Mouse (Mus musculus) erythroblast, embryonic 14.5 days (primary cell): ENCODE measurements around the gene Krt25. TPM values are rescaled to one million over a fixed set of nuclear protein-coding genes. Genes with fewer than 3 reads are reported as not detected.

Experiments used
- H3K27me3 ChIP-seq: 2 replicates; pipeline ENCODE4 v1.6.1; 2012; ENCODE audit warnings: inconsistent platforms; ENCODE audit not compliant: control insufficient read depth
- H3K36me3 ChIP-seq: 2 replicates; pipeline ENCODE4 v1.6.1; 2012; ENCODE audit warnings: mild to moderate bottlenecking, inconsistent platforms; ENCODE audit not compliant: control insufficient read depth
- H3K4me1 ChIP-seq: 2 replicates; pipeline ENCODE4 v1.6.1; 2012; ENCODE audit warnings: inconsistent platforms; ENCODE audit not compliant: control insufficient read depth
- H3K4me3 ChIP-seq: replicated peaks from 2 replicates; pipeline ENCODE3; 2012; ENCODE audit warnings: moderate library complexity, mild to moderate bottlenecking, inconsistent platforms
- H3K9me3 ChIP-seq: 2 replicates; pipeline ENCODE4 v1.6.1; 2012; ENCODE audit warnings: low read length, inconsistent platforms, mixed read lengths; ENCODE audit not compliant: control insufficient read depth
- GATA1 ChIP-seq: IDR thresholded peaks from 2 replicates; pipeline ENCODE4 v1.6.1; 2012; ENCODE audit warnings: low read length, inconsistent platforms, mixed read lengths
- TAL1 ChIP-seq: IDR thresholded peaks from 3 replicates; pipeline ENCODE4 v1.6.1; 2012; ENCODE audit warnings: low read length, inconsistent platforms, mixed read lengths
- polyA plus RNA-seq: library from polyadenylated mRNA; stranded (reverse); fragments of >175 nt; gene quantifications from 2 replicates; pipeline ENCODE4 v1.2.3, GENCODE M21; 2012

Krt25 gene
- not detected in 2 replicates for polyA plus RNA-seq

DNA sequence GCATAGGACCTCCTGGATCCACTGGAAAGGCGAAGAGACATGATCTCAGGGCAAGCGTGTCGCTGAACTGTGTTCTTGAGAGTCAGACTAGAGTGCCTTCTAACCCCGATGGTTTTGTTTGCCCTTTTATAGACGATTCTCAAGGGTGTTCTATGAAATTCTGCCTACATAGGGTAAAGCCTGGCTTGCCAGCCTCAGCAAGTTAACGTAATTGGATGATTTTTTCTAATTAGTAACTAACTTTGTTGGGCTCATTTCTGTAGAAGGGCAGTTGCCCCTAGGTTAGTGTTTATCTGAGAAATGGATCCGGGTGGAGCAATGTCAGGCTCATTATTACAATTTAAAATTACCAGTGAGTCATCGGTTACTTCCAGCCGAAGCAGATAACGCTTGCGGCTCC is at the start of gene Krt25:
TSS of gene Krt25 (minus strand) at position 101 of the 400 bp plus-strand sequence.
- Histone ChIP-seq H3K4me3 (no peak within 1 kb of the TSS), H3K27me3 (no peaks in the 10 kb centered on the region), H3K9me3 (no peaks in the 10 kb centered on the region), H3K4me1 (no peaks in the 10 kb centered on the region), H3K36me3 (no peaks in the 10 kb centered on the region)
- TF ChIP-seq GATA1: no peak
- no peak for TF ChIP-seq TAL1

DNA sequence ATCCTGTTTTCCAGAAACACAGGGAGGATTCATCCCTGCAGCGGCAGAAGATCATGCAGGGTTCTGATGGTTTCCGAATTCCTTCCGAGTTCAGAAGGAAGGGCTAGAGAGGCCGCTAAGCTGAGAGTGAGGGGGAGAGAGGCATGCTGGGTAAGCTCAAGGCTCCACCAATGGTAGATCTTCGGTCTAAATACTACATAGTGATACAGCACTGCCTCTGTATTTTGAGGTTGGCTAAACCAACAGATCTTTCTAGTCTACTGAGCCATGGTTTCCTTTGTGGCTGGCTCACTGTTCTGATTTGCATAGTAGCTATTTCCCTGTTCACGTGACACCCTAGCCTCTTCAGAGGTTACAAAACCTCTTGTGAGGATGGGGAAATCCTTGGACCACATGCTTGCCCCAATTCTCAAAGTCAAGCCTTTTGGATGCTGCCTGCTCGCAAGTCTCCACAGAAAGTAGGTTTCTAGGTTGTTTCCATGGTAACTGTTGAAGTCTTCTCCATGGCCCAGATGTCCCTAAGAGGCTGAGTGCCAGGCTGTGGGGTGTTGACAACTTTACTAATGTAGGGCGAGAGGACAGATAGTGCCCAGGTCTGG is 47.2 kb upstream of the Krt25 start:
- Histone ChIP-seq H3K4me3 (no peak overlapping the region), H3K9me3 (no peaks in the 10 kb centered on the region; the same call in 1 of the 2 replicates), H3K36me3 (no peaks in the 10 kb centered on the region), H3K27me3 (no peaks in the 10 kb centered on the region), H3K4me1 (no peaks in the 10 kb centered on the region)
- TF ChIP-seq TAL1: no peak
- no peak for TF ChIP-seq GATA1

DNA sequence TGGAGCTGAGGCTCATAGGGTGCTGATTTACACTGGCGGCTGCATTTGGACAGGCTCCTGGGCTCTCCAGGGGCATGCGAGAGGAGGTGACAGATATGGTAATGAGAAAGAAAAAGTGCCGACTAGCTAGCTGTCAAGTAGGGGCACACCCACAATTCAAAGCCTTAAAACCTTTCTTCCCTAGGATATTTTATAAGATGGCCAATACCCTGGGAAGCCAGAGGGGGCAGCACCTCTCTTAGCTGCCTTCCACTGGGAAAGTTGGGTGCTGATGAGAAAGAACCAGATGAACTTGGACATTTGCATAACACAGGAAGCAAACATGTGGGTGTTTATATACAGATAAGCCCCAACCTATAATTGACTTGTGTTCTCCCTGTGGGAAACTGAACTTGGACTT is 46.5 kb upstream of the Krt25 start:
- H3K4me1 ChIP-seq: no peaks in the 10 kb centered on the region
- H3K27me3 ChIP-seq: no peaks in the 10 kb centered on the region
- H3K9me3 ChIP-seq: no peaks in the 10 kb centered on the region; the same call in 1 of the 2 replicates
- no peak for TF ChIP-seq GATA1
- no peak overlapping the region for H3K4me3 ChIP-seq
- H3K36me3 ChIP-seq: no peaks in the 10 kb centered on the region

DNA sequence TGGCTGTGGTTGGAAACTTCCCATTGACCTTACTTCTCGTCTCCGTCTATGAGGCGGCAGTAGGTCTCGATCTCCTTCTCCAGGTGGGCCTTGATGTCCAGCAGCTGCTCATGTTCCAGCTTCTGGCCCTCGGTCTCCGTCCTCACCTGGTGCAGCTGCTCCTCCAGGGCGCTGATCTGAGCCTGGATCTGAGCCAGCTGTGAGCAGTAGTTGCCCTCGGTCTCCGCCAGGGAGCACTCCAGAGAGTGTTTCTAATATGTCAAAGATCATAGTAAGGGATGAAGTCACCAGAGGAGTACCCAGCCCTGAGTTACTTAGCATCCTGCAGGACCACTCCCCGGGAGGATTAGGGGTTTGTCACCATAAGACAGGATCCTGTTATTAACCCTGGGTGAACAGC is 44.0 kb upstream of the Krt25 start:
- H3K36me3 ChIP-seq: no peaks in the 10 kb centered on the region
- no peaks in the 10 kb centered on the region; the same call in 1 of the 2 replicates for H3K9me3 ChIP-seq
- H3K27me3 ChIP-seq: no peaks in the 10 kb centered on the region
- TF ChIP-seq GATA1: no peak
- no peak for TF ChIP-seq TAL1
- no peaks in the 10 kb centered on the region for H3K4me1 ChIP-seq
- no peak overlapping the region for H3K4me3 ChIP-seq

DNA sequence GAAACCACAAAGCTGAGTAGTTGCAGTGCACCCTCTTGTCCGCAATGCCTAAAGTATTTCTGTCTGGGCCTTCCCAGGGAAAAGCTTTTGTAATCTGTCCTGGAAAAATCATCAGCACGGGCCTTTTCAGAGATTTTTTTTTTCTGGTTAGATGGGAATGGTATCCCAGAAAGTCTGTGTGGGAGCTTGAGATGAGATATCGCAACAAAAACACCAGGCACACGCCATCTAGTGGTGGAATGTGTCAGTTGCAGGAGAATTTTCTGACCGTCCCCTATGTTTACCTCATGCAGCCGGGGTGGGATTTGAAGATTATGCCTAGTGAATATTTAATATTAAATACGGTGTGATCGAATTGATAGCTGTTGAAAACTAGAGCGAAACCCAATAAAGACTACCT is 41.7 kb upstream of the Krt25 start:
- Histone ChIP-seq H3K9me3 (no peaks in the 10 kb centered on the region), H3K27me3 (no peaks in the 10 kb centered on the region), H3K4me3 (no peak overlapping the region), H3K4me1 (no peaks in the 10 kb centered on the region), H3K36me3 (no peaks in the 10 kb centered on the region)
- TF ChIP-seq GATA1: no peak
- TF ChIP-seq TAL1: no peak

DNA sequence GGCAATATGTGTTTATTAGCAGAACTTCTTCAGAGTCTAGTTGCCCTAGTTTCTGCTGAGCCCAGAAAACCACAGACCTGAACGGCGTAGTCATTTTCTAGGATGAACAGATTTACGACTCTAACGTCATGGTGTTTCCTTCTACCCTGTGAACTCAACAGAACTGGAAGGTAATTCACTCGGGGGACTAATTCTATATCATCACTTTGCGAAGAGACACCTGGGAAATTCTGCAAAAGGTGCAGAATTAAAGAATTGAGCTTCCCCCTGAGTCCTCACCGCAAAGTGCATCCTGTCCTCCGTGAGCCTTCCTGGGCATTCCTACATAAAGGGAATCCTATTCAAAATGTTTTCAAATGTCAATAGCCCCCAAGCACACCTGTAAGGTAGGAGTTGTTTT is 38.7 kb upstream of the Krt25 start:
- TF ChIP-seq GATA1 (no peak), TAL1 (no peak)
- Histone ChIP-seq H3K4me1 (no peaks in the 10 kb centered on the region), H3K27me3 (no peaks in the 10 kb centered on the region), H3K36me3 (no peaks in the 10 kb centered on the region), H3K4me3 (no peak overlapping the region), H3K9me3 (no peaks in the 10 kb centered on the region)

DNA sequence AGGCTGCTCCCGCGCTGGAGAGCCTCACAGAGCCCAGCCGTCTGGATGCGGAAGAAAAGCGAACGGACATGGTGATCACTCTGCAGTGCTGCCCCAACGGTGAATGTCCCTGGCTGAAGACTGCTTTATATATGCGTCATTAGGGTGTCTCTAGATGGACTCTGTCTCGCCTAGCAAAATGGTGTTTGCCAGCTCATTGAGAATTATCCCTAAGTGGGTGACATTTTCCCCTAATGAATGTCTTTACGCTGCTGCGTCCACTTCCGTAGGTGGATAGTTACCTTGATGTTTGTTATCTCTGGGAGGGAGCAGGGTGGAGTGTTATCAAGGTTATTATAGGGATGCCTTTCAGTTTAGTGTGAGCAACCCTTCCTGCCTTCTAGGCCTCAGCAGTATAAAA is 28.3 kb upstream of the Krt25 start, which contains the start of gene Krt27:
TSS of gene Krt27 (minus strand) at position 101 of the 400 bp plus-strand sequence.
- TF ChIP-seq GATA1 (no peak), TAL1 (no peak)
- H3K36me3 ChIP-seq: no peaks in the 10 kb centered on the region
- no peaks in the 10 kb centered on the region for H3K4me1 ChIP-seq
- no peaks in the 10 kb centered on the region for H3K27me3 ChIP-seq
- H3K9me3 ChIP-seq: no peaks in the 10 kb centered on the region
- H3K4me3 ChIP-seq: no peak within 1 kb of the TSS

DNA sequence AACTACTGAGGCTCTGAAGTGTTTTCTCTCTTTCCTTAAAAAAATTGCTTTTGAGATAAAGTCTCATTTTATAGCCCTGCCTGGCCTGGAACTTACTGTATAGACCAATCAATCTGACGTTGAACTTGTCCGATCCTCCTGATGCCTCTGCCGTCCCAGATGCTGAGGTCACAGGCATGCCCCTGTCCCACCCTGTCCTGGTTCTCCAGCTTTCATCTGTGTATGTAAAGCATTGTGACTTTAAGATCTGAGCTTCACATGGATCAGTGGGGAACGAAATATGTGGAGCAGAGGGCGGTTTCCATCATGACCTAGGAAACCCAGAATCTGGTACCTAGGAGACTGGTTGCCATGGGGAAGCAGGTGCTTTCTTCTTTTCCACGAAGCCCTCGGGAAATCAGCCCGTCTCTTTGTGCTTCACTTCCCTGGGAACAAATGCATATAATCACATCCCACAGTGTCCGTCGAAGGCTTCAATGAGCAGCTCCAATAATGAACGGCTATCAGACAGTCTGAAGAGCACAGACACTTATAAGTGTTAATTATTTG is 16.6 kb upstream of the Krt25 start:
- H3K9me3 ChIP-seq: no peaks in the 10 kb centered on the region
- H3K4me1 ChIP-seq: no peaks in the 10 kb centered on the region
- H3K36me3 ChIP-seq: no peaks in the 10 kb centered on the region
- TF ChIP-seq TAL1 (no peak), GATA1 (no peak)
- H3K4me3 ChIP-seq: no peak overlapping the region
- H3K27me3 ChIP-seq: no peaks in the 10 kb centered on the region

DNA sequence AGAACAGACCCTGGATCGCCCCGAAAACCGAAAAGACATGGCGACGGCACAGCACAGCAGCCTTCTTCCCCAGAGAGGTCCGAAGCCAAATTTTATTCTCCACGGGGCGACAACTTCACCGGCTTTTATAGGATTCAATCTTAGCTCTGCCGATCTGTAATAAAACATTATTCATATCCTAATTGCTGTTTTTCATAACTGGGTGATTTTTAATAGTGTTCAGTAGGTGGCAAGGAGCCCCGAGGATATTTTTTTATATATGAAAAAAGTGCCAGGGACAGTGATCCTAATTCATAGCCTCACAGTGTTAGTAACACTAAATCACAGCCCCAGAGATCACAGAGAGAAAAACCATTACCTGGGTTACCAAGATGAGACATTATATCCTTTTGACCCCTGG is 15.1 kb upstream of the Krt25 start, which contains the start of gene Krt26:
TSS of gene Krt26 (minus strand) at position 101 of the 400 bp plus-strand sequence.
- Histone ChIP-seq H3K9me3 (no peaks in the 10 kb centered on the region), H3K4me3 (no peak within 1 kb of the TSS), H3K4me1 (no peaks in the 10 kb centered on the region), H3K27me3 (no peaks in the 10 kb centered on the region), H3K36me3 (no peaks in the 10 kb centered on the region)
- TF ChIP-seq GATA1 (no peak), TAL1 (no peak)

DNA sequence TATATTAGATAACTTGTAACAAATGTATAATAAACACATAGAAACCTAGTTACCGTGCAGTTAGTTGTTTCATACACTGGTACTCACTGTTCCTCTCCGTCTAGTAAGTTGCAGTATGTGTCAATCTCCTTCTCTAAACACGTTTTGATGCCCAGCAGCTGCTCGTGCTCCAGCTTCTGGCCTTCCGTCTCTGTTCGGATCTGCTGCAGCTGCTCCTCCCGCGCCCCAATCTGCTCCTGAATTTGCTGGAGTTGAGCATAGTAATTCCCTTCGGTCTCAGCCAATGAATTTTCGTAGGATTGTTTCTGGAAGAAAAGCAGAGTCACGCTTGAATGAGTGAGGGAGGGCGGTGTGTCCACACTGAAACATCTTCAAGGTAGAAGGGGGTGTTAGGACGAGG is 10.7 kb upstream of the Krt25 start:
- no peaks in the 10 kb centered on the region for H3K27me3 ChIP-seq
- no peak for TF ChIP-seq GATA1
- TF ChIP-seq TAL1: no peak
- H3K36me3 ChIP-seq: no peaks in the 10 kb centered on the region
- H3K9me3 ChIP-seq: no peaks in the 10 kb centered on the region
- H3K4me1 ChIP-seq: no peaks in the 10 kb centered on the region
- no peak overlapping the region for H3K4me3 ChIP-seq
